15 mouse cellular contexts compared by ENCODE assay signal in genomic region chr5:44475543-44475942, GRCm38 (mm10).
"Had no signal": no experiment of that assay in that cellular context is flagged by ENCODE, and none has a peak within 500 bp of the region (broad histone marks: within the 10 kb centered on the region; RNA-seq: fewer than 3 reads in every experiment).

No protein-coding gene starts in this region.

- H3K27me3 ChIP-seq: neural tube, embryonic 15.5 days; stomach, embryonic 15.5 days had no signal

- H3K9ac ChIP-seq: neural tube, embryonic 15.5 days; stomach, embryonic 15.5 days had no signal

- H3K4me1 ChIP-seq: stomach, embryonic 15.5 days had no signal

- H3K4me2 ChIP-seq: neural tube, embryonic 15.5 days; stomach, embryonic 15.5 days had no signal

- H3K36me3 ChIP-seq: neural tube, embryonic 15.5 days; stomach, embryonic 15.5 days had no signal

- H3K9me3 ChIP-seq: neural tube, embryonic 15.5 days; stomach, embryonic 15.5 days had no signal

- DNase-seq: retina, postnatal 1 day; right cerebral cortex, adult 18-20 months; right cerebral cortex, postnatal 14 days; right cerebral cortex, postnatal 25 days; right cerebral cortex, postnatal 4 days; spleen, adult 18-20 months; thymus, adult 18-20 months; thymus, adult 2 months; thymus, postnatal 14 days; thymus, postnatal 25 days; thymus, postnatal 36 days; thymus, postnatal 4 days had no signal

- H3K4me3 ChIP-seq: neural tube, embryonic 15.5 days; stomach, embryonic 15.5 days had no signal

- H3K27ac ChIP-seq: neural tube, embryonic 15.5 days; stomach, embryonic 15.5 days; stomach, postnatal 0 days had no signal
